Comparison of ENCODE assay signal across 15 mouse cellular contexts in the genomic region with DNA sequence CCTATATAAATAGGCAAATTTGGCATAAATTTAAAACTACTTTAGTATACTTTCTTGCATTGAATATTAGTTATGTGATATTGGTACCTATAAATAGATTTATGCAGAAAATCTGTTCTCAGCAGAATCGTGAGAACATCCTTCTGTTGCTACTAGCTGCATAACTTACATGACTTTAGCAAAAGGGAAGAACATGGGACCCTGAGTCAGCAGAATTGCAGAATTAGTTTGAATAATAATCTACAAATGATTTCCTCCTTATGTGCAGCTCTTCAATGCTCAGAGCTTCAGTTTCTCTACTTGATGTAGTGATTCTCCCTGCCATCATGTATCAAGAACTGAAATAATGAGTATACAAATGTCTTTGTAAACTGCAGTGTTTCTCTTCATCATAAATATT.
"Had no signal": no experiment of that assay in that cellular context is flagged by ENCODE, and none has a peak within 500 bp of the region (broad histone marks: within the 10 kb centered on the region; RNA-seq: fewer than 3 reads in every experiment).

No protein-coding gene starts in this region.

- DNase-seq: liver, postnatal 0 days; lung, adult 2 months; lung, postnatal 10 days; right cerebral cortex, postnatal 14 days; thymus, adult 2 months; thymus, postnatal 25 days; thymus, postnatal 4 days had no signal

- H3K4me2 ChIP-seq: midbrain, embryonic 11.5 days; midbrain, embryonic 13.5 days; midbrain, embryonic 15.5 days; neural tube, embryonic 12.5 days; stomach, embryonic 15.5 days had no signal

- H3K4me3 ChIP-seq: megakaryocyte, embryonic 14.5 days; midbrain, embryonic 13.5 days; midbrain, embryonic 15.5 days; neural tube, embryonic 12.5 days; stomach, embryonic 15.5 days had no signal

- H3K9me3 ChIP-seq: midbrain, embryonic 13.5 days; midbrain, embryonic 15.5 days; neural tube, embryonic 12.5 days; stomach, embryonic 15.5 days had no signal

- H3K36me3 ChIP-seq: midbrain, embryonic 13.5 days; midbrain, embryonic 15.5 days; neural tube, embryonic 12.5 days; stomach, embryonic 15.5 days had no signal

- H3K27ac ChIP-seq: macrophage; midbrain, embryonic 13.5 days; midbrain, embryonic 15.5 days; neural tube, embryonic 12.5 days; stomach, embryonic 15.5 days; stomach, postnatal 0 days had no signal

- H3K9ac ChIP-seq: liver, postnatal 0 days; midbrain, embryonic 13.5 days; midbrain, embryonic 15.5 days; neural tube, embryonic 12.5 days; stomach, embryonic 15.5 days had no signal

- H3K4me1 ChIP-seq: megakaryocyte, embryonic 14.5 days; midbrain, embryonic 13.5 days; midbrain, embryonic 15.5 days; neural tube, embryonic 12.5 days; stomach, embryonic 15.5 days had no signal

- H3K27me3 ChIP-seq: megakaryocyte, embryonic 14.5 days; midbrain, embryonic 13.5 days; midbrain, embryonic 15.5 days; neural tube, embryonic 12.5 days; stomach, embryonic 15.5 days had no signal
